Comparison of ENCODE assay signal across 25 mouse cellular contexts in the genomic region with DNA sequence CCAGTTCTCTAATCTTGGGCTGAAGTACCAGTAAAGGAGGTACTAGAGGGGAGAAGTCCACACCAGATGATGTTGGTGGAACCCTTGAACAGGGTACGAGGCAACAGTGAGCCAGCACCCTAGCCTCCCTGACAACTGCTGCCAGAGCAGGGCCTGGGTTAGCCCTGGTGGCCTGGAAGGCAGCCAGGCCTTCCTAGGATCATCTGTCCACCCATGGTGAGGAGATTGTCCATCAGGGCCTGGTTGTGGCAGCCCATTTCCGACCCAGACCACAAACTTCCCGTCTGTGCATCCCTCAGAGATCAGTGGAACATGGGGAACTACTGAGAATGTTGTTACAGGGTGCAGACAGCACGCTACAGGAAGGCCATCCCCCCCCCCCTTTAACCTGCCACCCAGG. TPM values are rescaled to one million over a fixed set of nuclear protein-coding genes. Genes with fewer than 3 reads are reported as not detected.
DNase-seq lines count a peak whose midpoint lies in the region; ATAC-seq and TF ChIP-seq lines count a peak whose summit lies in the region.
"Had no signal": no experiment of that assay in that cellular context is flagged by ENCODE, and none has a peak within 500 bp of the region (broad histone marks: within the 10 kb centered on the region; RNA-seq: fewer than 3 reads in every experiment).

No protein-coding gene starts in this region.

- no peak overlapping the region for H3ac ChIP-seq in myocyte (ENCODE audit: control insufficient read depth, insufficient read length)

- H3K4me3 ChIP-seq in myocyte = no peak overlapping the region
- H3K4me3 ChIP-seq: embryonic facial prominence, embryonic 13.5 days; embryonic facial prominence, embryonic 15.5 days; erythroblast, embryonic 14.5 days; forebrain, embryonic 10.5 days; forebrain, embryonic 12.5 days had no signal

- TF ChIP-seq POLR2A in myocyte (IDR thresholded peaks at IDR 0.05; ENCODE audit: insufficient read length, low read depth) = no peak

- no peak overlapping the region for H3K4me2 ChIP-seq in myocyte (ENCODE audit: low read depth)
- H3K4me2 ChIP-seq: embryonic facial prominence, embryonic 13.5 days; embryonic facial prominence, embryonic 15.5 days; forebrain, embryonic 12.5 days had no signal

- peaks cover 34% of the 10 kb centered on the region for H3K27me3 ChIP-seq in myocyte (ENCODE audit: control insufficient read depth, insufficient read depth, insufficient read length)

- DNase-seq in MN1 (ENCODE audit: low spot score) = peak; percentile 43
- no peak for DNase-seq in gastrocnemius, postnatal 36 days
- no peak for DNase-seq in frontal cortex, postnatal 36 days (ENCODE audit: low spot score in 2 of 2)
- no peak for DNase-seq in adrenal gland, adult 2 months
- DNase-seq: adrenal gland, adult 8-10 months; adrenal gland, postnatal 14 days; adrenal gland, postnatal 36 days; B cell, adult 2 months; cerebellum, adult 11-12 months; cerebellum, adult 2 months; cerebellum, adult 9-10 months; embryo, embryonic 11 days had no signal

- intact Hi-C loops in gastrocnemius, postnatal 36 days (cut with DNase I) = no loop called here

- 0 out of 2 replicates have a peak, but pooled peaks have one; percentile 37 for ATAC-seq in granulocyte monocyte progenitor cell, adult 5-6 weeks (replicated peaks; ENCODE audit: poor library complexity, severe bottlenecking)
- ATAC-seq: CD4-positive, CD25-positive, alpha-beta regulatory T cell, adult 4 months; forebrain, embryonic 14.5 days; forebrain, embryonic 16.5 days had no signal

- H3K79me2 ChIP-seq in myocyte (ENCODE audit: control insufficient read depth, insufficient read depth) = no peaks in the 10 kb centered on the region

- no peaks in the 10 kb centered on the region for H3K36me3 ChIP-seq in myocyte (ENCODE audit: control insufficient read depth, insufficient read depth)
- H3K36me3 ChIP-seq: embryonic facial prominence, embryonic 13.5 days; embryonic facial prominence, embryonic 15.5 days; forebrain, embryonic 10.5 days; forebrain, embryonic 12.5 days; G1E had no signal

TF ChIP-seq in myocyte, 11 proteins besides CTCF, POLR2A, EP300 and RAD21:
- no peak for TF ChIP-seq REST (IDR thresholded peaks at IDR 0.05; ENCODE audit: insufficient read depth, insufficient read length)
- TF ChIP-seq MYOD1 (IDR thresholded peaks at IDR 0.05; ENCODE audit: control insufficient read depth in 1 of 3, insufficient read length in 2 of 3, low read depth in 2 of 3) = peak in 2 of 3 experiments; percentile 16 to 48
- peak in 2 of 3 experiments; percentile 60 to 81 for TF ChIP-seq MYOG (IDR thresholded peaks at IDR 0.05; ENCODE audit: control insufficient read depth in 1 of 3, insufficient read depth in 1 of 3, insufficient read length in 2 of 3, low read depth in 2 of 3)
- TF ChIP-seq TCF3 (IDR thresholded peaks at IDR 0.05; ENCODE audit: insufficient read length, low read depth) = no peak

RNA-seq across cellular contexts. Expression of a gene that starts 5.5 kb away (rescaled TPM):
- not detected in 2 replicates for total RNA-seq in granulocyte monocyte progenitor cell, adult 5-6 weeks (2014; fragmentation: Nextera tagmentation)
- total RNA-seq in granulocyte monocyte progenitor cell, adult 5-6 weeks (2017) = not detected in 2 replicates
- not detected for polyA plus RNA-seq in myocyte (2012; fragmentation: generic; extraction: Trizol)
- not detected for total RNA-seq in gastrocnemius, postnatal 36 days (2021)
- total RNA-seq in adrenal gland, adult 2 months (2021) = 1 to 10 TPM in 1 of 2 experiments, under 1 TPM in 1; 0.97 to 1.0 TPM
- polyA plus RNA-seq in adrenal gland, adult 2 months (2012; rRNA removed) = 0.36 and 0.54 TPM in 2 replicates
- total RNA-seq: adrenal gland, postnatal 14 days had no signal
- polyA plus RNA-seq: CD4-positive, CD25-positive, alpha-beta regulatory T cell, adult 4 months; erythroblast, embryonic 14.5 days; forebrain, embryonic 10.5 days; G1E had no signal

RNA-seq across cellular contexts. Expression of a gene that starts 48.2 kb away (rescaled TPM):
- total RNA-seq in granulocyte monocyte progenitor cell, adult 5-6 weeks (2014; fragmentation: Nextera tagmentation) = not detected in 2 replicates
- total RNA-seq in granulocyte monocyte progenitor cell, adult 5-6 weeks (2017) = not detected in 2 replicates
- polyA plus RNA-seq in myocyte (2012; fragmentation: generic; extraction: Trizol) = not detected
- not detected for total RNA-seq in gastrocnemius, postnatal 36 days (2021)
- total RNA-seq in adrenal gland, adult 2 months (2021) = under 1 TPM in 1 of 2 experiments, not detected in 1; 0.17 TPM
- 0.17 TPM in 1 of 2 replicates, not detected in the other for polyA plus RNA-seq in adrenal gland, adult 2 months (2012; rRNA removed)
- total RNA-seq: adrenal gland, postnatal 14 days; adrenal gland, postnatal 36 days; CH12.LX; G1E had no signal
- polyA plus RNA-seq: CD4-positive, CD25-positive, alpha-beta regulatory T cell, adult 4 months; embryonic facial prominence, embryonic 11.5 days; embryonic facial prominence, embryonic 13.5 days; erythroblast, embryonic 14.5 days; forebrain, embryonic 10.5 days; G1E had no signal
